Mouse (Mus musculus): ENCODE measurements around the gene Zfp866.
A peak's percentile ranks its signal among the peaks of the same experiment; 100 is the strongest.

Gene Zfp866

DNA sequence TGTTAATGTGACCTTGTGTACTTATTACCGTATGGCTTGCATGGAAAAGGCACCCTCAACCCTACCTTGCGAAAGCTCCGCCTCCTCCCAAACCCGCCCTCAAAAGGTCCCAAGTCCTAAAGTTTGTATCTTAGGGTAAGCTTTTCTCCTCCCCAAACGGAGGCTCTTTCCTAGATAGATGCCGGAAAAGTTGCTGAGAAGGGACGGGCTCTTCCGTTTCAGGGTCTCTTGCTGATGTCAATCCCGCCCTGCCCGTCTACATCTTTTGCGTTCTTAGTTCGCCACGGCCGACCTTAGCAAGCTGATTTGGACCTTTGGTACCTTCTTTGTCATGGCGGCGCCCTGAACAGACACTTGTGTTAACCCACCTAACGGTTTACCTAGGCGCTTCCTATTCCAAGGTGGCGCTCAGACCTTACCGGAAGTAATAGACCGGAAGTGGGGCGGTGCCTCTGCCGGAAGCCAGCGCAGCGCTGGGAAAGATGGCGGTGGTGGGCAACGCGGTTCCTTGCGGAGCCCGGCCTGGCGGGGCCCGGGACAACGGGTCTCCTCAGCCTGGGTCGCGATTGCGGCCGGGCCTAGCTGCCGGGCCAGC lies at the start of gene Zfp866, which contains the start of gene Atp13a1:
Gene Zfp866 (minus strand): TSS at position 406 of the 595 bp plus-strand sequence.
Gene Atp13a1 (plus strand): TSS at position 391 of the 595 bp plus-strand sequence.
- peak; percentile 89 for DNase-seq

DNA sequence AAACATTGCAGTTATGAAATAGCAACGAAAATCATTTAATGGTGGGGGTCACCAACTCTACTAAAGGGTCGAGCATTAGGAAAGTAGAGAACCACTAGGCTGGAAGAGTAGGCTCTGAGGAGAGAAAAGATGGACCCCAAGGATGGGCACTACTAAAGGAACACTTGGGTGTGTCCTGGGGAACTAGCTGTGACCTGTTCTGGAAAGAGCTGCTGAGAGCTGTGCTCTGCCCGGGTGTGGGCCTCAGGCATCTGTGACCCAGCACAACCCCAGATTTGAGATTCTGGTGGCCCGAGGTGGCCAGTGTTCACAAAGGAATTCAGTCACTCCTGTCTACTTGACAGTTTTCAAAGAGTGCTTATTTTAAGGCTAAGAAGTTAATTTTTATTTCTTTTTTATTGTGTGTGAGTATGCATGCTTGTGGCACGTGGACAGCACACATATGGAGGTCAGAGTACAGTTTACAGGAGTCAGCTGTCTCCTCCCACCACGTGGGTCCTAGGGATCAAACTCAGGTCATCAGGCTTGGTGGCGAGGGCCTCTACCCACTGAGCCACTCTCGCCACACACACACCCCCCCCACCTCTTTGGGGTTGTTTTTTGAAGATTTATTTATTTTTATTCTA lies 46.2 kb upstream of the Zfp866 start:
- DNase-seq = no peak

DNA sequence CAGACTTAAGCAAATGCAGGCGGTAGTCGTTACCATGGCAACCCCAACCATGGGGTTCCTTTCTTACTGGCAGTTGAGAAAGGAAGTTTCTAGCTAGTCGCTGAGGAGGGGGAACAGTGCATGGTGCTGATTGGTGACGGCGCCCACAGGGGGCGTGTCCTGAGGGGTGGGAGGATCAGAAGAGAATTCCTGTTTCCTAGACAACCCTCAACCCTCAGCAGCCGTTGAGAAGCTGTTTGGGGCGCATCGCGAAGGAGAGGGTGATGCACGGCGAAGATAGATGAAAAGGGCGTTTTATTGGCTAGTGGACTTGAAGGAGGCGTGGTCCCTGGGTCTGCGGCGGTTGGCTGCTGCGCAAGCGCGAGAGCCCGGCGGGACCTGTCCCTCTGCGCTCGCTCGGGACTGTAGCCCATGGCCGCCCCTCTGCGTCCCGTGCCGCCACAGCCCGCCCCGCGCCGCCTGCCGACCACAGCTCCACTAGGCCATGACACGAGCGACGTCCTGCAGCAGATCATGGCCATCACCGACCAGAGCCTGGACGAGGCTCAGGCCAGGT lies 41.4 kb upstream of the Zfp866 start, which contains the start of gene Pbx4:
Gene Pbx4 (plus strand): TSS at position 194 of the 556 bp plus-strand sequence.
- DNase-seq = peak; percentile 85

DNA sequence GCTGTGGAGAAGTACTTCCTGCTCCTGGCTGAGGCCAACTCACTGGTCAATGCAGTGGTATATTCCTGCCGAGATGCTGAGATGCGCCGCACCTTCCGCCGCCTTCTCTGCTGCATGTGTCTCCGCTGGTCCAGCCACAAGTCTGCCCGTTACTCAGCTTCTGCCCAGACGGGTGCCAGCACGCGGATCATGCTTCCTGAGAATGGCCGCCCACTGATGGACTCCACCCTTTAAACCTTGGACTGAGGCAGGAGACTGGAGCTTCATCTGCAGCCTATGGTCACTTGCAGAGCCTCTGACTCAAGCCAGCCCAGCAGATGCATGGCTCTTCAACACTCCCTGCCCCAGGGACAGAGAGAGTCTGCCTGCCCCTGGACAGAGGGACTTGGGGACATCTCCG lies 35.4 kb upstream of the Zfp866 start:
- DNase-seq = no peak

DNA sequence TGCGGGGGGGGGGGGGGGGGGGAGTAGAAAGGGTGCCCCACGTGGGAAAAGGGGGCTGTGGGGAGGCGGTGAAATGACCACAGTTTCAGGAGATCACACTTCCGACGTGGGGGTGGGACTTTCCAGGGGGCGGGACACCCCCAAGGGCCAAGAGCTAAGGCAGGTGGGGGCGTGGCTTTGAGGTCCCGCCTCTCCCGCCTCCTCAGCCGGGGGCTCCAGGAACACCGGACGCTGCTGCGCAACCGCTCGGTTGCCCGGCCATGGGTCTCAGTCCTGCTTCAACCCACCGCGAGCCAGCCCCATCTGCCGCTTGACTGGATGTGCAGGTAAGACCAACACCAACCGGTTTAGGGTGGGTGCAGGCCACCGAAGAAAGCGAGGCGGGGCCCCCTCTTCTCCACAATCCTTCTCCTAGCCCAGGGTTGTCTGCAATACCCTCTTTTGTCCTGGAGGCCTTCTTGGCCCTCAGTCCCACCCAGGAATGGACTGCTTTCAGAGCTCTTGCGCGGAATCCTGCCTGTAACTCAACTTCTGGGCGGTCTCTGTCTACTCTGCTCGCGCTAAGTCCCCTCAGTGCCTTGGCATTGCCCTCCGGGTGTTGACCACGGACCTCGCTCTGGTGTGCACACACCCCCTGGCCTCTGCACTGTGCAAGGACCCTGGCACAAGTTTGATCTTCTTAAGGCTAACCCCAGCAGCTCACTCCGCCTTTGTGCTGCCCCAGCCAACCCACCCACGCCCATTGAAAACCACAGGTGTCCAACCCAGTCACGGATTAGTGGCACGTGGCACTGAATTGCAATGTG lies 31.6 kb upstream of the Zfp866 start, which contains the start of gene Lpar2:
Gene Lpar2 (plus strand): TSS at position 44 of the 806 bp plus-strand sequence.
- DNase-seq = no peak

DNA sequence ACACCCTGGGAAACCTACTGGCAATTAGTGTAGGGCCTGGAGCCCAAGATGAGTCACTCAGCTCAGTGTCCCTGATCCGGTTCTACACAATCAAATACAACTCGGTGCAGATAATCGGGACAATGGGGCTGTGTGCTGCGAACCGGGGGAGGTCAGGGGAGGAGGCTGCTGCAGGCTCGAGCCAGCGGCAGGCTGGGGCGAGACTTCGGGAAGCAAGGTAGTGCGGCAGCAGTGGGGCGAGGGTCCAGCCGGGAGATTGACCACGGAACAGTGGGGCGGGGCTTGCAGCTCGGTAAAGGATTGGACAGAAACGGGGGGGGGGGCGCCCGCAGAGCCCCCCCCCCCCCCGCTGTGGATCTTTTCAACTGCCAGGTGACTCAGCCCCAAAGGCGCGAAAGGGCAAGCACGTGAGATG lies 31.0 kb upstream of the Zfp866 start:
- DNase-seq = no peak

DNA sequence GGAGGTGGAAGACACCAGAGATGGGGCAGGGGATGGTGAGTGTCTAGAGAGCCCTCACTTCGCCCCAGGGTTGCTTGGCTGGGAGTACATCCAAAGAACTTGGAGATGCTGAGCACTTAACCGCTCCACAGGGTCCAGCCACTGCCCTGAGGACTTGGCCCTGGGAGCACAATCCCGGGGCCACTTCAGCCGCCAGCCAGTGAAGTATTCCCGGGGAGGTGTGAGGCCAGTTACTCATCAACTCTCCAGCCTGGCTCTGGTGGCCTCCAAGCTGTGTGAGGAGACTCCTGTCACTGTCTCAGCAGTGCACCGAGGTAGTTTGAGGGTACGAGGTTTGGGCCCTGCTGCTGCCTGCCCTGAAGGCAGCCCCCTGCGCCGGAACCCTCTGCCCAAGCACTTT lies 29.5 kb upstream of the Zfp866 start:
- DNase-seq = no peak

DNA sequence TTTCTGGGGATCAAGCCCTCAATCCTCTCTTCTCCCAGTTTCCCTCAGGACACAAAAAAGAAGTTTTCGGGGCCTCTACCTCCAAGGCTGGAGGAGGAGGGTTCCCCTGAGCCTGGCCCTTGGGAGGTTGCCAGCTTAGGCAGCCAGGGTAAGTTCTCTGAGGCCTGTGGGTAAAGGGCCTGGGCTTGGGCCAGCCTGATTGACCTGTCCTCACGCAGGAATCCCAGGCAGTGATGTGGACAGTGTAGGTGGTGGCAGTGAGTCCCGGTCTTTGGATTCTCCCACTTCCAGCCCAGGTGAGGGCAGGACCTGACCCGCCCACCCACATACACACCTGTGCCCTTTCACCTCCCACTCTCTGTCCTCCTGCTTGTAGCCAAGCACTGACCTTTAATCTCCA lies 24.4 kb upstream of the Zfp866 start:
- no peak for DNase-seq

DNA sequence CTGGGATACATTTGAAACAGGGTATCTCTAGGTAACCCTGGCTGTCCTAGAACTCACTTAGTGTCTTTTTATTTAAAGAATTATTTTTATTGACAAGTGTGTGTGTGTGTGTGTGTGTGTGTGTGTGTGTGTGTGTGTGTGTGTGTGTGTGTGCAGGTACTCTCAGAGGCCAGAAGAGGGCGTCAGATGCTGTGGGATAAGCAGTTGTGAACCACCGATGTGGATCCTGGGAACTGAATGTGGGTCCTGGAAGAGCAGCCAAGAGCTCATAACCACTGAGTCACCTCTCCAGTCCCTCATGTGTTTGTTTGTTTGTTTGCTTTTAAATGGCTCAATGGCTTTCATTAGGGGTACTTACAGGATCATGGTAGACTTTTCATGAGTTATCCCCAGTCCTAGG lies 23.9 kb upstream of the Zfp866 start:
- no peak for DNase-seq

DNA sequence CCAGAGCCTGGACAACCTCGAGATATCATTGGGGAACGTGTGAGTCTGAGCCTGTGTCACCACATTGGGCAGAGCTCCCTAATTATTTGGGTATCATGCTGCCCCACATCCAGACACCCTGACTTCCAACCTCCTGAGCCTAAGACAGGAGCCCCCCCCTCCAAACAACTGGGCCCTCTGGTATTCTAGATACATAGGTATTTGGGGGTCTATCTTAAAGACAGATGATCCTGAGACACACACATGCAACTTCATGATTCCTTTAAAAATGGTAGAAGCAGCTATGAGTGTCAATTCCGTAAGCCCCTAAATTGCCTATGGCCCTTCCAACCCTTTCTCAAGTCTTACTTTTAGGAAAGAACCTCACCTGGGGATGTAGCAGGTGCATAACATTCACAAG lies 18.8 kb upstream of the Zfp866 start:
- no peak for DNase-seq

DNA sequence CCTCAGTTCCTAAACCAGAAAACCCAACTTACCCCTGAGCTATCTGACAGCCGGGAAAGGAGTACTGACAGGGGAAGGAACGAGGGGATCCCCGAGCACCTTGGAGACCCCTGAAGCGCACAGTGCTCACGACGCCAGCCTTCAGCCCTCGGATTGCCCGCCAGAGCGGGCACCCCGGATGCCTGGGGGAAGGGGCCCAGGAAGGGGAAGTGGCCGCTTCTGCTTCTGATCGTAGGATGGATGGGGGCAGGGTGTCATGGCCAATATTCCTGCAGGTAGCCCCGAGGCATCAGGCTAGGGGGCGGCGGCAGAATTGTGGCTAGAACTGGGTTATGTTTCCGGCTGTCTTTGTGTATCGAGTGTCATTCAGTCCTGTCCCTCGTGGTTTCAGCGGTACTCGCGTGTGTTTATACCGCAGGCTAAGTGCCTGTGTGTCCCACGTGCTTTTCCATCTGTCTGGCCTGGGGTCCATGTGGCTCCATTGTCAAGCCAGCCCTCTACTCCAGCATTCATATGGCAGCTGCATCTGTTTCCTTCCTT lies 18.0 kb upstream of the Zfp866 start:
- DNase-seq = no peak

DNA sequence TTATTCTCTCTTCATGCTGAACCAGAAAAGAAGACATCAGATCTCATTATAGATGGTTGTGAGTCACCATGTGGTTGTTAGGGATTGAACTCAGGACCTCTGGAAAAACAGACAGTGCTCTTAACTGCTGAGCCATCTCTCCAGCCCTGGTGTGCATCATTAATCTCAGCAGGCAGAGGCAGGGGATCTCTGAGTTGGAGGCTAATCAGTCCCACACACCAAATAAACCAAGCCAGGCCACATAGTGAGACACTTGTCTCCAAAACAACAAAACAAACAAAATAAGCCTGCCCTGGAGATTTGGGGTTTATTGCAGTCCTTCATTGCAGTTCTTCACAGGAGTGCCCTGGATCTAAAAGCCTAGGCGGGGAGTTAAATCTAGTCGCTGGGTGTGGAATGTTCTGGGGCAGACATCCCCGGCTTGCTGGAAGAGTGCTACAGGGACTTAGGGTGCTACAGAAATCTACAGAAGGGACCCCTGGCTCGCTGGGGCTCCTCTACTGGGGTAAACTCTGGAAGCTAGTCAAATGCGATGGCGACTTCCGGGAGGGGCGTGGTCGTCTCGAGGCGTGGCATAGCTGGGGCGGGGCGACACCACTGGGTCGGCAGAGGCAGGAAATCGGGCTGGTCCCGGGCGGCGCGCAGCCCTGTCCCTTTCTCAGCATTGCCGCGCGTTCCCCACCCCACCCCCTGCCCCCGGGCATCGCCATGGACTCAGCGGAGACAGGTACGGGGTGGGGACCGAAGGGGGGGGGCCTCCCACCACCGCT lies 17.3 kb upstream of the Zfp866 start, which contains the start of gene Gmip:
Gene Gmip (plus strand): TSS at position 586 of the 770 bp plus-strand sequence.
- no peak for DNase-seq

DNA sequence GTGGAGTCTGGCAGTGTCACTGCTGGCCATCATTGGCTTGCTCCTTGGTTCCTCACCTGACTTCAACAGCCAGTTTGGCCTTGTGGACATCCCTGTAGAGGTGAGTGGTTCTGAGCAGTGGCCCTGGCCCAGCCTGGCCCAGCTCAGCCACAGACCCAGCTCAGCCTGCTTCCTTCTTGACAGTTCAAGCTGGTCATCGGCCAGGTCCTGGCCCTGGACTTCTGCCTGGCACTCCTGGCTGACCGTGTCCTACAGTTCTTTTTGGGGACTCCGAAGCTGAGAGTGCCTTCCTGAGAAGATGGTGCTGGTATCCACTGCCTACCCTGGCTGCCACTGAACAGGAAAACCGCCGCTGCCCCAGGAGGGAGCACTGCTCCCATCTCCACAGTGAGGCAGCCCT lies 16.3 kb upstream of the Zfp866 start:
- DNase-seq = no peak

DNA sequence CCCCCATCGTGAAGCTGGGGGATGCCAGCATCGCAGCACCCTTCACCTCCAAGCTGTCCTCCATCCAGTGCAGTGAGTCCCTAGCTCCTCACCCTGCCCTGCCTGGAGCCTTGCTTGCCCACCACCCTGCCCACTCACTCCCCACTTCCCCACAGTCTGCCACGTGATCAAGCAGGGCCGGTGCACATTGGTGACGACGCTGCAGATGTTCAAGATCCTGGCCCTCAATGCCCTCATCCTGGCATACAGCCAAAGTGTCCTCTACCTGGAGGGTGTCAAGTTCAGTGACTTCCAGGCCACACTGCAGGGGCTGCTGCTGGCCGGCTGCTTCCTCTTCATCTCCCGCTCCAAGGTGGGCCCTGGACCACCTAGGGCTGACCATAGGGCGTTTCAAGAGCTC lies 14.5 kb upstream of the Zfp866 start:
- DNase-seq = no peak

DNA sequence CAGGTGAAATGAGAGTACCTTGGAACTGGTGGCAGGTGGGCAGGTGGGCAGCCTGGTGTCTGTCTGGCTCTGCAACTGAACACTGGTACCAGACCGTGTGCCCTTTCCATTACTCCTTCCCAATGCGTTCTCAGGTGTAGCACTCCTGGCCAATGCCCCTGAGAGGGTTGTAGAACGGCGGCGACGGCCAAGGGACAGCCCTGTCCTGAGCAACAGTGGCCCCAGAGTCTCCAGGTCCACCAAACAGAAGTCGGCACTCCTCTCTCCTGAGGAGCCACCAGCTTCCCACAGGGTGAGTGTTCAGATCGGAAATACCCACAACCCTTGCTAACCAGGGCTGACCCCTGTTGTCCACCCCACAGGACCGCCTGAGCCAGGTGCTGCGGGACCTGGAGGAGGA lies 14.1 kb upstream of the Zfp866 start:
- no peak for DNase-seq

DNA sequence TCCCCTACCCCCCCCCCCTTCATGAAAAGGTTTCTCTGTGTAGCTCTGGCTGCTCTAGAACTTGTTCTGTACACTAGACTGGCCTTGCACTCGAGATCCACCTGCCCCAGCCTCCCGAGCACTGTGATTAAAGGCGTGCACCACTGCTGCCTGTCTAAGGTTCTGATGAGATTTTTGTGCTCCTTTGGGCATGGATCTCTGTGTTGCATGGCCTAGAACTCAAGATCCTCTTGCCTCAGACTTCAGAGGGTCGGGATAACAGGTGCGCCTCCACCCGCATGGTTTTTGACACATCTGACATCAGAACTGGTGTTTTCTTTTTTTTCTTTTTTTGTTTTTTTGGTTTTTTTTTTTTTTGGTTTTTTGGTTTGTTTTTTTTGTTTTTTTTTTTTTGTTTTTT lies 13.6 kb upstream of the Zfp866 start:
- no peak for DNase-seq

DNA sequence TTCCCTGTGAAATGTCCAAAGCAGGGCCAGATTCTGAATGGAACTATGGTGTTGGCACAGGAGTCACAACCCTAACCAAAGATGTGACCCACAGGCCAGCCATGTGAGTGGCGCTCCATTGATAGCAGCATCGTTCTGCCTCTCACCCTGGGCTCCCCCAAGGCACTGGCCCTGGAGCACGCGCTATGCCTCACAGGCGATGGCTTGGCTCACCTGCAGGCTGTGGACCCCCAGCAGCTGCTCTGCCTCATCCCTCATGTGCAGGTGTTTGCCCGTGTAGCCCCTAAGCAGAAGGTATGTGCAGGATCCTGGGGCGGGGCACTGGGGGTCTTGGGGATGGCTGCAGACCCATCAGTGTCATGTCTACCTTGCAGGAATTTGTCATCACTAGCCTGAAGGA lies 12.4 kb upstream of the Zfp866 start:
- DNase-seq = no peak

DNA sequence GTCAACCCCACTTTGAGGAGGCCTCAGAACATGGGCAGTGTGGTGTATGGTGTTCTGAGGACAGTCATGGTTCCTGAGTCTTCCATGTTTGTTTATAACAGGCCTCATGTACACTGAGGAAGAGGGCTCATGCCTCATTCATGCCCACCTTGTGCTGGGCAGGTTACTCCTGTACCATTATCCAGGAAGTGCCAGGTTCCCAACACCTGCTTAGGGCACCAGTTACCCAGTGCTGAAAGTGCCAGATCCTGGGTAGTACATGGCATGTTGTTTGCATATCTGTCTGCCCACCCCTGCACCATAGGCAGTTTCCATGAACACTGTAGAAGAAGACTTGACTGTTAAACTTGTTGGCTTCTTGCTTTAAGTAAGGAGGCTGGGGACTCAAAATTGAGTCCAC lies 11.2 kb upstream of the Zfp866 start:
- no peak for DNase-seq

DNA sequence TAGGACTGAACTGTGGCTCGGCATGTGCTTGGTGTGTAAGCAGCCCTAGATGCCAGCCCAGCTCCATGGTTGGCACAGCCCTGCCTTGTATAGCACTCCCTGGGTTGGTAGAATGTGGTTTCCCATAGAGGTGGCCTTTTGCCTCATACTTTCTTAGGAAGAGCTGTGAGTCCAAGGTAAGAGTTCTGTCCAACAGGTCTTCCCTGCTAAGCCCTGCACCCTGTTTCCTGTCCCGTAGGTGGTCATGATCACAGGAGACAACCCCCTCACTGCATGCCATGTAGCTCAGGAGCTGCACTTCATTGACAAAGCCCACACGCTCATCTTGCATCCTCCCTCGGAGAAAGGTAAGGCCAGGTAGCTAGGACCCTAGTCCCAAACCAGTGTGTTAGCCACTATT lies 10.8 kb upstream of the Zfp866 start:
- DNase-seq = no peak

DNA sequence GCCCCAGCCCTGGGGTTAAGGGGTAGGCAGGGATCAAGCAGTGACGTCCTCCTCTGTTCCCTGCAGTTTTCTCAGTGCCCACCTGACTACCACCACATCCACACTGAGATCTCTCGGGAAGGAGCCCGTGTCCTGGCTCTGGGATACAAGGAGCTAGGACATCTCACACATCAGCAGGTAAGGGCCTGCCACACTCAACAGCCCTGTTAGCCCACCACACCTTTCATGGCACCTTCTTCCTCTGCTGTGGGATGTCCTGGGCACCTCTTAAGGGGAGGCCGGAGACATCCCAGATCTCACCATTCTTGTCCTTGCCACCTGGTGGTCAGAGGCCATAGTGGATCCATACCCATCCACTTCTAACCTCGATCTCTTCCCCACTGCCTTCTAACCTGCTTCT lies 9.0 kb upstream of the Zfp866 start:
- no peak for DNase-seq

DNA sequence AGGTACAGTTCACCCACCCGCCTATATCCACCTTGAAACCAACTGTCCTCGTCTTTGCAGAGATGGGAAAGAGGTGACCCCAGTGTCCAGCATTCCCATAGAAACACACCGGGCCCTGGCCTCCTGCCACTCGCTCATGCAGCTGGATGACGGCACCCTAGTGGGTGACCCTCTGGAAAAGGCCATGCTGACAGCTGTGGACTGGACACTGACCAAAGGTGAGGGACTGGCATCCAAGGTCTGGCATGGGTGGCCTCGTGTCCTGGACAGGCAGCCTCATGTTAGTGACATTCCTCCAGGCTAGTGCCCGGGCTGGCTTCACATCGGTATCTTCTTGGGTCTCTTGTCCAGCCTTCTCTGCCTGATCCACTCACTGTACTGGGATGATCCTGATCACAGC lies 8.3 kb upstream of the Zfp866 start:
- DNase-seq = no peak

DNA sequence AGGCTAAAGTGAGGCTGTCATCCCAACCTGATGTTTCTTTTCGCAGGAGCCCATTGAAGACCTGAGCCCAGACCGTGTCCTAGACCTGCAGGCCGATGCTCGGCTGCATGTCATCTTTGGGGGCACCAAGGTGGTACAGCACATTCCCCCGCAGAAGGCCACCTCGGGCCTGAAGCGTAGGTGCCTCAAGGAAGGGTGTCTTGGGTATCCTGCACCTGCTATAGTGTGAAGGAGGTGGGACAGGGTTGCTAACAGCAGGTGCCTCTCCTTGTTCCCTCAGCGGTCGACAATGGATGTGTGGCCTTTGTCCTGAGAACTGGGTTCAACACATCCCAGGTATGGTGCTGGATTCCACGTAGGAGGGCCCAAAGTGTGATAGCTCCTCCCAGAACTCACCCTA lies 6.7 kb upstream of the Zfp866 start:
- no peak for DNase-seq

All from cerebellum, adult 9-10 months (tissue).